11 mouse cellular contexts compared by ENCODE assay signal in the genomic region with DNA sequence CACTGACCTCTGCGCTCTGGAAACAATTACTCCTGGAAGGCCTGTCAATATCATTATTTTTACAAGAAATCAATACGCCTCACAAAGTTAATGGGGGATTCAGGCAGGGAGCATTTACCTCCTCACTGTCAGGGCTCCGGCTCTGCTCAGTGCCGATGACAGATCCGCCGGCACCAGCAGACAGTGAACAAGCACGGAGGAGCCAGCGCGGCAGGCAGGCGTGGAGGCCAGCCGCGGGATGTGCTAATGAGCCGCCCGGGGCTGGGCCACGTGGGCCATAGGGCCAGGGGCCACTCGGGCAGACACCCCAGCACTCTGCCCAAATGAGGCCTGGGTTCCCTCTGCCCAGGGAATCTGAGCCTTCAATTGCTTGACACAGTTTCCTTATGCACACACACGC. TPM values are rescaled to one million over a fixed set of nuclear protein-coding genes. Genes with fewer than 3 reads are reported as not detected.
DNase-seq lines count a peak whose midpoint lies in the region; ATAC-seq and TF ChIP-seq lines count a peak whose summit lies in the region.
"Had no signal": no experiment of that assay in that cellular context is flagged by ENCODE, and none has a peak within 500 bp of the region (broad histone marks: within the 10 kb centered on the region; RNA-seq: fewer than 3 reads in every experiment).

No protein-coding gene starts in this region.

- H3K4me2 ChIP-seq in kidney, postnatal 0 days (ENCODE audit: low read length), result no peak overlapping the region
- peak overlapping the region; percentile 45 for H3K4me2 ChIP-seq in embryonic facial prominence, embryonic 13.5 days
- H3K4me2 ChIP-seq in limb, embryonic 11.5 days (ENCODE audit: low read depth, severe bottlenecking), result peak overlapping the region; percentile 15; the same call in 1 of the 2 replicates
- peak overlapping the region; percentile 56 for H3K4me2 ChIP-seq in neural tube, embryonic 15.5 days

- TF ChIP-seq CTCF in kidney, postnatal 0 days (IDR thresholded peaks at IDR 0.05; ENCODE audit: low read depth), result no peak

- H3K27me3 ChIP-seq in kidney, postnatal 0 days (ENCODE audit: insufficient read depth, low read length), result no peaks in the 10 kb centered on the region; the same call in 1 of the 2 replicates
- H3K27me3 ChIP-seq in embryonic facial prominence, embryonic 13.5 days, result peaks cover 11% of the 10 kb centered on the region
- H3K27me3 ChIP-seq in limb, embryonic 11.5 days (ENCODE audit: control insufficient read depth, insufficient read depth, low read length), result no peaks in the 10 kb centered on the region
- no peaks in the 10 kb centered on the region for H3K27me3 ChIP-seq in neural tube, embryonic 15.5 days (replicated peaks)

- no peak overlapping the region for H3K9ac ChIP-seq in kidney, postnatal 0 days (ENCODE audit: low read depth, low read length)
- peak overlapping the region; percentile 46; the same call in 1 of the 2 replicates for H3K9ac ChIP-seq in embryonic facial prominence, embryonic 13.5 days
- peak overlapping the region; percentile 8; the same call in 1 of the 2 replicates for H3K9ac ChIP-seq in limb, embryonic 11.5 days (ENCODE audit: low read length)
- H3K9ac ChIP-seq in neural tube, embryonic 15.5 days (replicated peaks), result peak overlapping the region; percentile 29; the same call in 1 of the 2 replicates

- no peak for ATAC-seq in kidney, postnatal 0 days (replicated peaks; ENCODE audit: low FRiP score, low read depth)
- no peak for ATAC-seq in embryonic facial prominence, embryonic 13.5 days (ENCODE audit: insufficient number of reproducible peaks, insufficient read depth, low FRiP score, low TSS enrichment, low read depth)
- ATAC-seq in limb, embryonic 11.5 days (ENCODE audit: insufficient number of reproducible peaks, low FRiP score, low TSS enrichment, low read depth), result no peak
- ATAC-seq in neural tube, embryonic 15.5 days (ENCODE audit: low FRiP score), result peak; percentile 37

- peak; percentile 28 for DNase-seq in kidney, postnatal 0 days (ENCODE audit: low spot score)
- no peak for DNase-seq in kidney, postnatal 36 days
- peak; percentile 50 for DNase-seq in limb, embryonic 11.5 days (ENCODE audit: low spot score)
- no peak for DNase-seq in thymus, postnatal 4 days
- no peak for DNase-seq in left cerebral cortex, adult 11 months (ENCODE audit: low spot score)
- DNase-seq: cerebellum, postnatal 36 days; gastrocnemius, postnatal 36 days; kidney, adult 9 months; lung, postnatal 36 days had no signal

- no peaks in the 10 kb centered on the region for H3K36me3 ChIP-seq in kidney, postnatal 0 days (ENCODE audit: insufficient read depth, low read length)
- H3K36me3 ChIP-seq in embryonic facial prominence, embryonic 13.5 days, result no peaks in the 10 kb centered on the region
- H3K36me3 ChIP-seq in limb, embryonic 11.5 days (ENCODE audit: control insufficient read depth, insufficient read depth, low read length), result no peaks in the 10 kb centered on the region
- no peaks in the 10 kb centered on the region for H3K36me3 ChIP-seq in neural tube, embryonic 15.5 days

- H3K9me3 ChIP-seq in kidney, postnatal 0 days (replicated peaks; ENCODE audit: low read length), result no peaks in the 10 kb centered on the region
- H3K9me3 ChIP-seq in embryonic facial prominence, embryonic 13.5 days, result no peaks in the 10 kb centered on the region
- no peaks in the 10 kb centered on the region for H3K9me3 ChIP-seq in limb, embryonic 11.5 days (ENCODE audit: control insufficient read depth, low read length)
- H3K9me3 ChIP-seq in neural tube, embryonic 15.5 days (replicated peaks), result no peaks in the 10 kb centered on the region

- 36% methylated on average over 17 of the region's 17 CpGs for WGBS in kidney, postnatal 0 days
- WGBS in embryonic facial prominence, embryonic 13.5 days, result 6% methylated on average over 17 of the region's 17 CpGs
- 3% methylated on average over 17 of the region's 17 CpGs for WGBS in limb, embryonic 11.5 days
- WGBS in neural tube, embryonic 15.5 days, result 11% methylated on average over 17 of the region's 17 CpGs

- no peak overlapping the region for H3K27ac ChIP-seq in kidney, postnatal 0 days
- no peak overlapping the region for H3K27ac ChIP-seq in embryonic facial prominence, embryonic 13.5 days
- H3K27ac ChIP-seq in limb, embryonic 11.5 days (replicated peaks; ENCODE audit: low read depth, low read length), result no peak overlapping the region
- peak overlapping the region; percentile 75 for H3K27ac ChIP-seq in neural tube, embryonic 15.5 days (replicated peaks)

- H3K4me1 ChIP-seq in kidney, postnatal 0 days (replicated peaks; ENCODE audit: insufficient read depth, low read length), result no peaks in the 10 kb centered on the region
- H3K4me1 ChIP-seq in embryonic facial prominence, embryonic 13.5 days, result peaks cover 62% of the 10 kb centered on the region
- peaks cover 56% of the 10 kb centered on the region for H3K4me1 ChIP-seq in limb, embryonic 11.5 days (ENCODE audit: control insufficient read depth, insufficient read depth, low read length)
- peaks cover 82% of the 10 kb centered on the region for H3K4me1 ChIP-seq in neural tube, embryonic 15.5 days

- H3K4me3 ChIP-seq in kidney, postnatal 0 days (replicated peaks; ENCODE audit: low read depth, low read length), result no peak overlapping the region
- 0 out of 2 replicates have a peak overlapping the region, but pooled peaks have one; percentile 2 for H3K4me3 ChIP-seq in embryonic facial prominence, embryonic 13.5 days
- H3K4me3 ChIP-seq in limb, embryonic 11.5 days (ENCODE audit: low read depth, low read length), result no peak overlapping the region
- H3K4me3 ChIP-seq in neural tube, embryonic 15.5 days (replicated peaks), result peak overlapping the region; percentile 18

RNA-seq across cellular contexts. Expression of a gene that starts 47.7 kb away (rescaled TPM):
- 0.22 and 0.30 TPM in 2 replicates for polyA plus RNA-seq in kidney, postnatal 0 days (2015; fragmentation: Nextera tagmentation; extraction: Ambion mirVana)
- 8.6 and 11.6 TPM in 2 replicates for polyA plus RNA-seq in embryonic facial prominence, embryonic 13.5 days (2015; fragmentation: Nextera tagmentation; extraction: Ambion mirVana)
- 9.8 and 10.3 TPM in 2 replicates for polyA plus RNA-seq in limb, embryonic 11.5 days (2014; fragmentation: Nextera tagmentation; extraction: Ambion mirVana)
- polyA plus RNA-seq in neural tube, embryonic 15.5 days (2015; fragmentation: Nextera tagmentation; extraction: Ambion mirVana), result 16.6 and 22.4 TPM in 2 replicates

Comparison
In these comparisons a context has a peak if more than half of its experiments do, and no peak if none do; other contexts are left out.
1. DNase-seq: peak in kidney, postnatal 0 days (single experiment) and limb, embryonic 11.5 days (single experiment); none in kidney, postnatal 36 days (0 of 2), thymus, postnatal 4 days (single experiment) and left cerebral cortex, adult 11 months (single experiment).
2. H3K4me3 ChIP-seq: peak in embryonic facial prominence, embryonic 13.5 days (single experiment) and neural tube, embryonic 15.5 days (single experiment); none in kidney, postnatal 0 days (single experiment) and limb, embryonic 11.5 days (single experiment).